Mouse (Mus musculus): Measurements from ENCODE around the gene Phf11b. TPM values are rescaled to one million over a fixed set of nuclear protein-coding genes. Genes with fewer than 3 reads are reported as not detected.
"Not testable (repeated sequence)": the region's sequence is repeated elsewhere in the genome, so short reads cannot be mapped to it uniquely, and the experiment has no call there.

Phf11b gene
- not detected in 2 replicates for polyA plus RNA-seq (2014; fragmentation: Nextera tagmentation; extraction: Ambion mirVana)

- not testable (repeated sequence) for H3K4me1 ChIP-seq (ENCODE audit: control insufficient read depth, insufficient read depth, low read length); ATAC-seq (ENCODE audit: low read depth); H3K4me3 ChIP-seq (ENCODE audit: low read depth, low read length); H3K27ac ChIP-seq (ENCODE audit: low read depth, low read length); H3K36me3 ChIP-seq (ENCODE audit: control insufficient read depth, insufficient read depth, low read length); H3K4me2 ChIP-seq (ENCODE audit: low read depth, low read length); H3K27me3 ChIP-seq (ENCODE audit: control insufficient read depth, insufficient read depth, low read length); H3K9ac ChIP-seq (replicated peaks; ENCODE audit: low read depth, low read length); H3K9me3 ChIP-seq (ENCODE audit: control insufficient read depth, low read length)
- 59% methylated on average over 1 of the region's 1 CpGs for WGBS
Measured at GRCm38 (mm10) chr14:59341189-59341588, at the start of gene Phf11b. Gene Phf11b, minus strand, starts transcription at chr14:59341351.

- not testable (repeated sequence) for H3K27me3 ChIP-seq (ENCODE audit: control insufficient read depth, insufficient read depth, low read length); ATAC-seq (ENCODE audit: low read depth); H3K4me3 ChIP-seq (ENCODE audit: low read depth, low read length); H3K9ac ChIP-seq (replicated peaks; ENCODE audit: low read depth, low read length); H3K4me1 ChIP-seq (ENCODE audit: control insufficient read depth, insufficient read depth, low read length); H3K9me3 ChIP-seq (ENCODE audit: control insufficient read depth, low read length); H3K27ac ChIP-seq (ENCODE audit: low read depth, low read length); H3K36me3 ChIP-seq (ENCODE audit: control insufficient read depth, insufficient read depth, low read length); H3K4me2 ChIP-seq (ENCODE audit: low read depth, low read length)
- 72% methylated on average over 4 of the region's 4 CpGs for WGBS
Measured at GRCm38 (mm10) chr14:59390181-59390580, 49.0 kb upstream of the Phf11b start.

- Histone ChIP-seq H3K4me2 (ENCODE audit: low read depth, low read length) (no peak overlapping the region), H3K27ac (ENCODE audit: low read depth, low read length) (no peak overlapping the region), H3K9ac (replicated peaks; ENCODE audit: low read depth, low read length) (no peak overlapping the region), H3K36me3 (ENCODE audit: control insufficient read depth, insufficient read depth, low read length) (no peaks in the 10 kb centered on the region), H3K27me3 (ENCODE audit: control insufficient read depth, insufficient read depth, low read length) (no peaks in the 10 kb centered on the region), H3K4me1 (ENCODE audit: control insufficient read depth, insufficient read depth, low read length) (no peaks in the 10 kb centered on the region), H3K9me3 (ENCODE audit: control insufficient read depth, low read length) (no peaks in the 10 kb centered on the region), H3K4me3 (ENCODE audit: low read depth, low read length) (no peak overlapping the region)
- no peak for ATAC-seq (ENCODE audit: low read depth)
- WGBS: 74% methylated on average over 1 of the region's 1 CpGs
Measured at GRCm38 (mm10) chr14:59389532-59389931, 48.4 kb upstream of the Phf11b start.

GRCm38 (mm10) chr14:59370348-59371068 lies 29.4 kb upstream of the Phf11b start:
- WGBS: 91% methylated on average over 25 of the region's 25 CpGs
- no peak overlapping the region for H3K4me2 ChIP-seq (ENCODE audit: low read depth, low read length)

GRCm38 (mm10) chr14:59366386-59367105 lies 25.4 kb upstream of the Phf11b start:
- Histone ChIP-seq H3K4me2 (ENCODE audit: low read depth, low read length) (no peak overlapping the region), H3K27ac (ENCODE audit: low read depth, low read length) (no peak overlapping the region), H3K4me1 (ENCODE audit: control insufficient read depth, insufficient read depth, low read length) (no peaks in the 10 kb centered on the region), H3K9ac (replicated peaks; ENCODE audit: low read depth, low read length) (no peak overlapping the region), H3K4me3 (ENCODE audit: low read depth, low read length) (no peak overlapping the region), H3K9me3 (ENCODE audit: control insufficient read depth, low read length) (no peaks in the 10 kb centered on the region), H3K27me3 (ENCODE audit: control insufficient read depth, insufficient read depth, low read length) (no peaks in the 10 kb centered on the region), H3K36me3 (ENCODE audit: control insufficient read depth, insufficient read depth, low read length) (no peaks in the 10 kb centered on the region)
- no peak for ATAC-seq (ENCODE audit: low read depth)
- WGBS: 90% methylated on average over 8 of the region's 8 CpGs

More at GRCm38 (mm10) chr14:59370348-59371068, 29.4 kb upstream of the Phf11b start:
- no peaks in the 10 kb centered on the region for H3K27me3 ChIP-seq (ENCODE audit: control insufficient read depth, insufficient read depth, low read length)
- no peak overlapping the region for H3K4me3 ChIP-seq (ENCODE audit: low read depth, low read length)
- no peaks in the 10 kb centered on the region for H3K9me3 ChIP-seq (ENCODE audit: control insufficient read depth, low read length)
- ATAC-seq (ENCODE audit: low read depth): no peak
- no peaks in the 10 kb centered on the region for H3K36me3 ChIP-seq (ENCODE audit: control insufficient read depth, insufficient read depth, low read length)
- no peak overlapping the region for H3K27ac ChIP-seq (ENCODE audit: low read depth, low read length)
- H3K4me1 ChIP-seq (ENCODE audit: control insufficient read depth, insufficient read depth, low read length): no peaks in the 10 kb centered on the region
- H3K9ac ChIP-seq (replicated peaks; ENCODE audit: low read depth, low read length): no peak overlapping the region

- no peak for ATAC-seq (ENCODE audit: low read depth)
- Histone ChIP-seq H3K36me3 (ENCODE audit: control insufficient read depth, insufficient read depth, low read length) (no peaks in the 10 kb centered on the region), H3K4me2 (ENCODE audit: low read depth, low read length) (no peak within 1 kb of the TSS), H3K27ac (ENCODE audit: low read depth, low read length) (no peak within 1 kb of the TSS), H3K9me3 (ENCODE audit: control insufficient read depth, low read length) (no peaks in the 10 kb centered on the region), H3K27me3 (ENCODE audit: control insufficient read depth, insufficient read depth, low read length) (no peaks in the 10 kb centered on the region), H3K4me3 (ENCODE audit: low read depth, low read length) (no peak within 1 kb of the TSS), H3K9ac (replicated peaks; ENCODE audit: low read depth, low read length) (no peak within 1 kb of the TSS), H3K4me1 (ENCODE audit: control insufficient read depth, insufficient read depth, low read length) (no peaks in the 10 kb centered on the region)
- WGBS: 89% methylated on average over 6 of the region's 6 CpGs
Measured at GRCm38 (mm10) chr14:59365244-59365644, 24.1 kb upstream of the Phf11b start, which contains the start of gene Phf11d. Gene Phf11d, minus strand, starts transcription at chr14:59365470.

GRCm38 (mm10) chr14:59339541-59339940 lies 1.6 kb downstream of the Phf11b start:
- Histone ChIP-seq H3K4me2 (ENCODE audit: low read depth, low read length) (no peak overlapping the region), H3K27me3 (ENCODE audit: control insufficient read depth, insufficient read depth, low read length) (no peaks in the 10 kb centered on the region), H3K9ac (replicated peaks; ENCODE audit: low read depth, low read length) (no peak overlapping the region), H3K27ac (ENCODE audit: low read depth, low read length) (no peak overlapping the region), H3K9me3 (ENCODE audit: control insufficient read depth, low read length) (no peaks in the 10 kb centered on the region), H3K4me1 (ENCODE audit: control insufficient read depth, insufficient read depth, low read length) (no peaks in the 10 kb centered on the region), H3K4me3 (ENCODE audit: low read depth, low read length) (no peak overlapping the region), H3K36me3 (ENCODE audit: control insufficient read depth, insufficient read depth, low read length) (no peaks in the 10 kb centered on the region)
- no peak for ATAC-seq (ENCODE audit: low read depth)
- WGBS: 100% methylated on average over 1 of the region's 1 CpGs

- 91% methylated on average over 3 of the region's 3 CpGs for WGBS
- H3K27me3 ChIP-seq (ENCODE audit: control insufficient read depth, insufficient read depth, low read length); H3K4me2 ChIP-seq (ENCODE audit: low read depth, low read length); H3K4me1 ChIP-seq (ENCODE audit: control insufficient read depth, insufficient read depth, low read length); H3K9ac ChIP-seq (replicated peaks; ENCODE audit: low read depth, low read length); H3K27ac ChIP-seq (ENCODE audit: low read depth, low read length); H3K4me3 ChIP-seq (ENCODE audit: low read depth, low read length); ATAC-seq (ENCODE audit: low read depth); H3K36me3 ChIP-seq (ENCODE audit: control insufficient read depth, insufficient read depth, low read length); H3K9me3 ChIP-seq (ENCODE audit: control insufficient read depth, low read length): not testable (repeated sequence)
Measured at GRCm38 (mm10) chr14:59336056-59336455, 5.1 kb downstream of the Phf11b start.

GRCm38 (mm10) chr14:59330499-59330898 lies 10.7 kb downstream of the Phf11b start:
- not testable (repeated sequence) for H3K9me3 ChIP-seq (ENCODE audit: control insufficient read depth, low read length); H3K4me1 ChIP-seq (ENCODE audit: control insufficient read depth, insufficient read depth, low read length); H3K36me3 ChIP-seq (ENCODE audit: control insufficient read depth, insufficient read depth, low read length); ATAC-seq (ENCODE audit: low read depth); H3K27ac ChIP-seq (ENCODE audit: low read depth, low read length); H3K4me2 ChIP-seq (ENCODE audit: low read depth, low read length); H3K4me3 ChIP-seq (ENCODE audit: low read depth, low read length); H3K27me3 ChIP-seq (ENCODE audit: control insufficient read depth, insufficient read depth, low read length); H3K9ac ChIP-seq (replicated peaks; ENCODE audit: low read depth, low read length)
- WGBS: 81% methylated on average over 3 of the region's 3 CpGs
